Mouse (Mus musculus): ENCODE measurements around the gene Trmt61a.

Trmt61a gene

GRCm38 (mm10) chr12:111724638-111725337 lies 46.9 kb downstream of the Trmt61a start:
- no peak for TF ChIP-seq CTCF (conservative IDR thresholded peaks at IDR 0.05; ENCODE audit: low read length)
- no peak for TF ChIP-seq NANOG (IDR thresholded peaks at IDR 0.05; ENCODE audit: borderline replicate concordance, low read length)
- no peak for TF ChIP-seq POU5F1 (IDR thresholded peaks at IDR 0.05; ENCODE audit: borderline replicate concordance, low read length)
- H3K36me3 ChIP-seq (ENCODE audit: insufficient read depth, low read length): peaks cover 55% of the 10 kb centered on the region
- no peaks in the 10 kb centered on the region for H3K9me3 ChIP-seq (ENCODE audit: low read length)
- no peaks in the 10 kb centered on the region for H3K27me3 ChIP-seq (ENCODE audit: insufficient read depth, low read length)
- H3K4me3 ChIP-seq (replicated peaks; ENCODE audit: low read length): no peak overlapping the region
- peaks cover 59% of the 10 kb centered on the region for H3K4me1 ChIP-seq (replicated peaks; ENCODE audit: low read depth, low read length)

DNA sequence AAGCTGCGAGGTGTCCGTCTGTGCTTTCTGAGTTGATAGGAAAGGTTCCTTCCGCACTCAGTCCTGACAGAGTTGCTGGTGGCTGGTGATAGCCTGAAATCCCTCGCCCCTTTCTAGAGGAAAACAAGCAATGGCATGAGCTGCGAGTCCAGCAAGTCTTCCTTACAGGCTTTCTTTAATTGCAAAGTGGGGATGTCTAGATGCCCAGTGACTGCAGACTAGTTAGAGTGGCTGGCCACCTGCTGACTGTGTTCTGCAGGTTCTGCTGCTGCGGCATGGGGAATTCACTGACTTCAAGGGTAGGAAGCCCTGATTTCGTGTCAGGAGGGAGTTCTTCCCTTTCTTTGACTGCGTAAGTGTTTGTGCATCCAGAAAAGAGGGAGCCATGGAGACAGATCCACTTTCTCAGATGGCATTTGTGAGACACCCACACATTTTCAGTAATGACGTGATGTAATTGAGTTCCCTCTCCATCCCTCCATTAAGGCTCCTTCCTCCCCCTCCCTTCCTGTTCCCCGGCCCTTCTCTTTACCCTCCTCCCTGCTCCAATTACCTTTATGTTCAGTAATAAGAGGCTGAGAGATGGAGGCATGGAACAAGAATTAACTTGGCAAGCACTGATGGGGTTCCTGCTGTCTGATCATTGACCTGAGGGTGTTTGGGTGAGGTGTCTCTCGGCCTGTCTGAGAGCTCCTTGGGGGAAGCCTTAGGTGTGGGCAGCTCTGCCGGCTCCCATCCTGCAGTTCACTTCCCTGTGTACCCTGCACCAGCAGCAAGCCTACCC lies 47.6 kb downstream of the Trmt61a start:
- H3K36me3 ChIP-seq (ENCODE audit: insufficient read depth, low read length): peaks cover 57% of the 10 kb centered on the region
- TF ChIP-seq POU5F1 (IDR thresholded peaks at IDR 0.05; ENCODE audit: borderline replicate concordance, low read length): no peak
- no peak for TF ChIP-seq NANOG (IDR thresholded peaks at IDR 0.05; ENCODE audit: borderline replicate concordance, low read length)
- TF ChIP-seq CTCF (conservative IDR thresholded peaks at IDR 0.05; ENCODE audit: low read length): no peak
- peaks cover 53% of the 10 kb centered on the region for H3K4me1 ChIP-seq (replicated peaks; ENCODE audit: low read depth, low read length)
- H3K4me3 ChIP-seq (replicated peaks; ENCODE audit: low read length): no peak overlapping the region
- H3K27me3 ChIP-seq (ENCODE audit: insufficient read depth, low read length): no peaks in the 10 kb centered on the region
- H3K9me3 ChIP-seq (ENCODE audit: low read length): no peaks in the 10 kb centered on the region

- Histone ChIP-seq H3K9me3 (ENCODE audit: low read length) (no peaks in the 10 kb centered on the region), H3K4me3 (replicated peaks; ENCODE audit: low read length) (no peak overlapping the region), H3K27me3 (ENCODE audit: insufficient read depth, low read length) (no peaks in the 10 kb centered on the region), H3K4me1 (replicated peaks; ENCODE audit: low read depth, low read length) (peaks cover 53% of the 10 kb centered on the region), H3K36me3 (ENCODE audit: insufficient read depth, low read length) (peaks cover 60% of the 10 kb centered on the region)
- TF ChIP-seq NANOG (IDR thresholded peaks at IDR 0.05; ENCODE audit: borderline replicate concordance, low read length) (no peak), CTCF (conservative IDR thresholded peaks at IDR 0.05; ENCODE audit: low read length) (no peak), POU5F1 (IDR thresholded peaks at IDR 0.05; ENCODE audit: borderline replicate concordance, low read length) (no peak)
These were observed 48.2 kb downstream of the Trmt61a start for GRCm38 (mm10) chr12:111726122-111726463.

GRCm38 (mm10) chr12:111727956-111728355 lies 50.1 kb downstream of the Trmt61a start:
- peaks cover 68% of the 10 kb centered on the region for H3K4me1 ChIP-seq (replicated peaks; ENCODE audit: low read depth, low read length)
- TF ChIP-seq NANOG (IDR thresholded peaks at IDR 0.05; ENCODE audit: borderline replicate concordance, low read length) (peak; percentile 66; the same call in 1 of the 2 replicates), POU5F1 (IDR thresholded peaks at IDR 0.05; ENCODE audit: borderline replicate concordance, low read length) (no peak)
- no peak overlapping the region for H3K4me3 ChIP-seq (replicated peaks; ENCODE audit: low read length)
- peaks cover 69% of the 10 kb centered on the region for H3K36me3 ChIP-seq (ENCODE audit: insufficient read depth, low read length)
- H3K9me3 ChIP-seq (ENCODE audit: low read length): no peaks in the 10 kb centered on the region
- H3K27me3 ChIP-seq (ENCODE audit: insufficient read depth, low read length): no peaks in the 10 kb centered on the region

GRCm38 (mm10) chr12:111731822-111732807 lies 54.2 kb downstream of the Trmt61a start:
- no peak for TF ChIP-seq NANOG (IDR thresholded peaks at IDR 0.05; ENCODE audit: borderline replicate concordance, low read length)
- peak; percentile 60 for TF ChIP-seq CTCF (conservative IDR thresholded peaks at IDR 0.05; ENCODE audit: low read length)
- TF ChIP-seq POU5F1 (IDR thresholded peaks at IDR 0.05; ENCODE audit: borderline replicate concordance, low read length): no peak
- H3K36me3 ChIP-seq (ENCODE audit: insufficient read depth, low read length): peaks cover 45% of the 10 kb centered on the region

GRCm38 (mm10) chr12:111732921-111733320 lies 55.0 kb downstream of the Trmt61a start:
- TF ChIP-seq NANOG (IDR thresholded peaks at IDR 0.05; ENCODE audit: borderline replicate concordance, low read length) (no peak), POU5F1 (IDR thresholded peaks at IDR 0.05; ENCODE audit: borderline replicate concordance, low read length) (no peak), CTCF (conservative IDR thresholded peaks at IDR 0.05; ENCODE audit: low read length) (no peak)
- no peaks in the 10 kb centered on the region for H3K9me3 ChIP-seq (ENCODE audit: low read length)
- peaks cover 37% of the 10 kb centered on the region for H3K36me3 ChIP-seq (ENCODE audit: insufficient read depth, low read length)
- no peak overlapping the region for H3K4me3 ChIP-seq (replicated peaks; ENCODE audit: low read length)
- no peaks in the 10 kb centered on the region for H3K27me3 ChIP-seq (ENCODE audit: insufficient read depth, low read length)
- peaks cover 39% of the 10 kb centered on the region for H3K4me1 ChIP-seq (replicated peaks; ENCODE audit: low read depth, low read length)

More at GRCm38 (mm10) chr12:111731822-111732807, 54.2 kb downstream of the Trmt61a start:
- no peaks in the 10 kb centered on the region for H3K9me3 ChIP-seq (ENCODE audit: low read length)
- H3K4me1 ChIP-seq (replicated peaks; ENCODE audit: low read depth, low read length): peaks cover 43% of the 10 kb centered on the region
- no peak overlapping the region for H3K4me3 ChIP-seq (replicated peaks; ENCODE audit: low read length)
- no peaks in the 10 kb centered on the region for H3K27me3 ChIP-seq (ENCODE audit: insufficient read depth, low read length)

Measured in E14TG2a.4 (cell line).